Mouse (Mus musculus): ENCODE measurements around the gene Timeless.

Timeless gene

DNA sequence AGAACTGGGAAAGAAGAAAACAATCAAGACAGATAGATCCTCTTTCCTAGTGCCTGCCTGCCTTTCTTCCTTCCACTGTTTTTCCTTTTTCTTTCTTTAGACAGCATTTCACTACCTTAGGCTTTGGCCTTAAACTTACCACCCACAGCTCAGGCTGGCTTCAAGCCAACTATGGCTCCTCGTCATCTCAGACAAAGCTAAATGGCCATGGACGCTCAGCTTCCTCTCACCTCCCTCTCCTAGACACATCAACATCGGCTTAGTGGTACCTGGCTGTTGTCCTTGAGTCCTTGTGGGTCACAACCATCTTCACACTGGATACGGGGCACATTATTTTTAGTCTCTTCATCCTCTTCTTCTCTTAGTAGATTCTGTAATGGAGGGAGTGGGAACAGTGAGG is 65.4 kb downstream of the Timeless start:
- DNase-seq (ENCODE audit: low spot score), result no peak

GRCm38 (mm10) chr10:128297622-128298021 is 65.8 kb downstream of the Timeless start:
- no peak for DNase-seq (ENCODE audit: low spot score)

- no peak for DNase-seq (ENCODE audit: low spot score)
Observed at GRCm38 (mm10) chr10:128298243-128298642, 66.4 kb downstream of the Timeless start.

DNA sequence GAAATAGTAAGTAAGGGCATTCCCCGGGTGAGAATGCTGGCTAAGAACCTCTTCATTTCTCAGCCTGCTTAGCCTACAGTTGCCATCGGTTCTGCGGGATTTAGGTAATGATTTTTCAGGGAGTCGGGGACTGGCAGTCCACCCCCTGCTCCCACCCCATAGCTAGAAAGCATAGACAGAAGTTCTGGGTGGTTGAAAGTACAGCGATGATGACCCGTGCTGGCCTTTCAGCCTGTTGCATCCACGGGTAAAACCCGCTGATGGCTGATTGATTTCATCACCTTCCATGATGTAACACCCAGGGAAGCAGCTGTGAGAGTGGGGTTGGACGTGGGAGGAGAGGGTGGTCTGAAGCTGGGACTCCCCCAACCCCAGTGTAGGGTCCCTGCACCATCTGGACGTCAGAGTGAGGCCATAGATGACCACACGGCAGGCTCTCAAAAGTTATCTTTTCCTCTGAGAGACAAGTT is 66.9 kb downstream of the Timeless start, which contains the start of gene Il23a:
Gene Il23a (minus strand): TSS at position 51 of the 470 bp plus-strand sequence.
- no peak for DNase-seq (ENCODE audit: low spot score)

DNA sequence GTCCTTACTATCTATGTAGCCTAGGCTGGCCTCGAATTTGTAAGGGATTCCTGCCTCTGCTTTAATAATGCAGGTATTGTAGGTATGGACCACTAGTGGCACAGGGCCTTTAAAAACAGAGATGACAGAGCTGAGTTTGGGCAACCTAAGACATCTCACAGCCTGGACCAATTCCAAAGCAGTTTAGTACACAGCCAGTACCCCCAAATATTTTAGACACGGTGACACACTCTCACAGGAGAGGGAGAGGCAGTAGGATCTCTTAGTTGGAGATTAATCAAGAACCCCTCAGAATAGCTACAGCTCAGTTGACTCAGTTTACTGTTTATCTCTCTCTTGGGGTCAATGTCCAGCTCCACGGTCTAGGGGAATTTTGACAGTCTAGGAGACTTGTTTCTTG is 70.5 kb downstream of the Timeless start:
- no peak for DNase-seq (ENCODE audit: low spot score)

All from c-Kit-positive CD71-positive TER-119-positive erythroid progenitor cells, embryonic 14.5 days (primary cell).